Mouse (Mus musculus) embryonic stem cell, embryonic (primary cell): ENCODE measurements around the gene Ntn1.

Experiments used
- CTCF ChIA-PET, 4 experiments: fragments of 300-600 bp in 2 of 4; fragments of 350-600 bp in 2 of 4; sonication (Branson Sonifier 250); formaldehyde crosslinking; loops; one replicate each; lab custom pipeline; 2022; ENCODE audit warnings: inconsistent platforms in 2 of 4; lab: Charles Lee
- POLR2A ChIA-PET, 4 experiments: fragments of 300-600 bp in 2 of 4; fragments of 350-600 bp in 2 of 4; sonication (Branson Sonifier 250); formaldehyde crosslinking; loops; one replicate each; lab custom pipeline; 2022; ENCODE audit warnings: antibody characterized with exemption in 4 of 4, inconsistent platforms in 1 of 4; lab: Charles Lee

The Ntn1 gene

GRCm38 (mm10) chr11:68286142-68286808 is 114.3 kb downstream of the Ntn1 start:
- ChIA-PET CTCF (no interaction called here), POLR2A (interaction anchor here in 2 of 4 experiments (0.8 to 1.6 kb wide), 6 partner anchors 9 to 60 kb away, joined by 3 to 4 read pairs (median 3); no protein-coding TSS in a partner anchor)

- ChIA-PET POLR2A (interaction anchor here in 1 of 4 experiments (0.8 to 1.5 kb wide), 6 partner anchors 9 to 60 kb away, joined by 3 to 4 read pairs (median 3); no protein-coding TSS in a partner anchor), CTCF (interaction anchor here in 1 of 4 experiments (0.7 kb wide), 1 partner anchor 10 kb away, joined by 3 read pairs; no protein-coding TSS in a partner anchor)
Measured at GRCm38 (mm10) chr11:68285754-68286141, 114.9 kb downstream of the Ntn1 start.

- CTCF ChIA-PET: no interaction called here
- POLR2A ChIA-PET: interaction anchor here in 3 of 4 experiments (0.6 to 1.7 kb wide), 12 partner anchors 7 to 534 kb away, joined by 3 to 4 read pairs (median 3); partner anchors contain the start of gene Myh10 (in 1 of the 3)
Measured at GRCm38 (mm10) chr11:68280001-68280510, 120.6 kb downstream of the Ntn1 start.

GRCm38 (mm10) chr11:68276945-68277344 is 123.7 kb downstream of the Ntn1 start:
- ChIA-PET POLR2A (interaction anchor here in 2 of 4 experiments (0.6 to 1.3 kb wide), 4 partner anchors 14 to 246 kb away, joined by 3 read pairs; no protein-coding TSS in a partner anchor), CTCF (no interaction called here)

GRCm38 (mm10) chr11:68274331-68274811 is 126.3 kb downstream of the Ntn1 start:
- ChIA-PET POLR2A (interaction anchor here in 3 of 4 experiments (0.5 to 1.5 kb wide), 10 partner anchors 9 to 113 kb away, joined by 3 to 5 read pairs (median 4); no protein-coding TSS in a partner anchor), CTCF (interaction anchor here in 2 of 4 experiments (0.6 to 0.7 kb wide), 2 partner anchors 158 to 193 kb away, joined by 3 read pairs; partner anchors contain the start of gene Pik3r5 (in 1 of the 2))

- ChIA-PET CTCF (interaction anchor here in 1 of 4 experiments (0.6 kb wide), 1 partner anchor 158 kb away, joined by 3 read pairs; the partner anchor contains the start of gene Pik3r5), POLR2A (interaction anchor here in 3 of 4 experiments (0.5 to 1.5 kb wide), 7 partner anchors 10 to 114 kb away, joined by 3 to 5 read pairs (median 4); no protein-coding TSS in a partner anchor)
Measured at GRCm38 (mm10) chr11:68273855-68274254, 126.8 kb downstream of the Ntn1 start.

- ChIA-PET CTCF (interaction anchor here in 1 of 4 experiments (0.6 to 1.4 kb wide), 3 partner anchors 137 to 604 kb away, joined by 3 to 5 read pairs (median 3); no protein-coding TSS in a partner anchor), POLR2A (interaction anchor here in 3 of 4 experiments (0.6 to 1.6 kb wide), 6 partner anchors 8 to 130 kb away, joined by 3 to 4 read pairs (median 3); partner anchors contain the start of gene Ntn1 (in 1 of the 3))
Measured at GRCm38 (mm10) chr11:68270730-68271467, 129.7 kb downstream of the Ntn1 start.

- ChIA-PET CTCF (no interaction called here), POLR2A (interaction anchor here in 2 of 4 experiments (0.5 to 1.5 kb wide), 4 partner anchors 9 to 301 kb away, joined by 3 to 5 read pairs (median 4); no protein-coding TSS in a partner anchor)
Measured at GRCm38 (mm10) chr11:68264276-68264675, 136.3 kb downstream of the Ntn1 start.

GRCm38 (mm10) chr11:68263100-68263499 is 137.5 kb downstream of the Ntn1 start:
- ChIA-PET POLR2A (interaction anchor here (0.7 to 2.5 kb wide), 16 partner anchors 9 to 79 kb away, joined by 3 to 10 read pairs (median 3); no protein-coding TSS in a partner anchor), CTCF (interaction anchor here in 3 of 4 experiments (0.7 to 2.1 kb wide), 3 partner anchors 9 to 325 kb away, joined by 3 to 5 read pairs (median 5); no protein-coding TSS in a partner anchor)

- ChIA-PET POLR2A (interaction anchor here in 3 of 4 experiments (0.9 to 2.5 kb wide), 6 partner anchors 7 to 19 kb away, joined by 3 to 10 read pairs (median 4); no protein-coding TSS in a partner anchor), CTCF (interaction anchor here in 1 of 4 experiments (2.1 kb wide), 1 partner anchor 147 kb away, joined by 5 read pairs; no protein-coding TSS in a partner anchor)
Measured at GRCm38 (mm10) chr11:68261162-68261892, 139.3 kb downstream of the Ntn1 start.

GRCm38 (mm10) chr11:68260399-68260798 is 140.2 kb downstream of the Ntn1 start:
- POLR2A ChIA-PET: interaction anchor here in 1 of 4 experiments (1.0 kb wide), 1 partner anchor 10 kb away, joined by 3 read pairs; no protein-coding TSS in a partner anchor
- CTCF ChIA-PET: no interaction called here

- ChIA-PET POLR2A (interaction anchor here in 1 of 4 experiments (0.7 kb wide), 1 partner anchor 102 kb away, joined by 3 read pairs; no protein-coding TSS in a partner anchor), CTCF (no interaction called here)
Measured at GRCm38 (mm10) chr11:68258498-68258897, 142.1 kb downstream of the Ntn1 start.

- ChIA-PET CTCF (interaction anchor here in 2 of 4 experiments (0.6 to 1.2 kb wide), 2 partner anchors 9 to 154 kb away, joined by 3 read pairs; no protein-coding TSS in a partner anchor), POLR2A (interaction anchor here (0.6 to 2.3 kb wide), 11 partner anchors 9 to 744 kb away, joined by 3 to 10 read pairs (median 3); no protein-coding TSS in a partner anchor)
Measured at GRCm38 (mm10) chr11:68253531-68253930, 147.1 kb downstream of the Ntn1 start.

GRCm38 (mm10) chr11:68250106-68250505 is 150.5 kb downstream of the Ntn1 start:
- ChIA-PET POLR2A (interaction anchor here in 1 of 4 experiments (1.0 to 1.6 kb wide), 2 partner anchors 13 to 441 kb away, joined by 4 read pairs; partner anchors contain the start of gene Myh10), CTCF (no interaction called here)

GRCm38 (mm10) chr11:68247897-68248296 is 152.7 kb downstream of the Ntn1 start:
- POLR2A ChIA-PET: interaction anchor here in 1 of 4 experiments (1.2 kb wide), 1 partner anchor 15 kb away, joined by 3 read pairs; no protein-coding TSS in a partner anchor
- CTCF ChIA-PET: no interaction called here

- CTCF ChIA-PET: interaction anchor here in 1 of 4 experiments (0.5 kb wide), 1 partner anchor 595 kb away, joined by 5 read pairs; no protein-coding TSS in a partner anchor
- POLR2A ChIA-PET: interaction anchor here in 2 of 4 experiments (0.5 to 1.3 kb wide), 6 partner anchors 9 to 183 kb away, joined by 3 to 5 read pairs (median 3); no protein-coding TSS in a partner anchor
Measured at GRCm38 (mm10) chr11:68244992-68245261, 155.7 kb downstream of the Ntn1 start.
